Mouse (Mus musculus) cortical plate, adult 2 months (tissue): Measurements from ENCODE around the gene Srebf2.

Experiments used
- CTCF ChIP-seq: fragments of 200-500 bp; IDR thresholded peaks from 2 replicates; pipeline ENCODE4 v1.5.1; 2011; ENCODE audit warnings: mild to moderate bottlenecking, control low read depth, low read length; ENCODE audit not compliant: insufficient read depth; ENCODE audit errors: extremely low read depth
- POLR2A ChIP-seq: fragments of 200-500 bp; IDR thresholded peaks from 2 replicates; pipeline ENCODE4 v1.6.1; 2011; ENCODE audit warnings: mild to moderate bottlenecking, low read length, control low read depth; ENCODE audit not compliant: insufficient read depth; ENCODE audit errors: extremely low read depth

DNA sequence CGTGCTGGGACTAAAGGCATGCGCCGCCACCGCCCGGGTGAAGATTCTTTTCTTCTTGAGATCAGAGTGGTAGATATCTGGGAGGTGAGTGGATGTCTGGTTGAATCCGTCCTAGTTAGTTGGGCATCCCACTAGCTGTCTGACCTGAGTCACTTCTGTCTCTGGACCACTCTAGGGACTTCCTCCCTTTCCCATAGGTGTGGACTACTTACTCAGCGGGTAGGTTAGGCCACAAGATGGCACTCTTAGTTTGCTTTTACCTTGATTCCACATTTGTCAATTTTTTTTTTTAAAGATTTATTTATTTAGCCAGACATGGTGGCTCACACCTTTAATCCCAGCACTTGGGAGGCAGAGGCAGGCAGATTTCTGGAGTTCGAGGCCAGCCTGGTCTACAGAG is 7.8 kb upstream of the Srebf2 start:
- TF ChIP-seq POLR2A (no peak), CTCF (peak; percentile 43; the same call in 1 of the 2 replicates)
